Mouse (Mus musculus) kidney, embryonic 15.5 days (tissue): ENCODE measurements around the gene Rcsd1. TPM values are rescaled to one million over a fixed set of nuclear protein-coding genes. Genes with fewer than 3 reads are reported as not detected.

Source experiments
- ATAC-seq: fragments of 200-750 bp; cut with Nextera tagmentation; replicated peaks from 2 replicates; pipeline ENCODE4 v1.8.0; 2017; ENCODE audit warnings: moderate TSS enrichment; ENCODE audit not compliant: low FRiP score
- H3K27ac ChIP-seq: fragments of 300-500 bp; sonication (generic); 2 replicates; pipeline ENCODE4 v1.5.1; 2015; ENCODE audit warnings: mild to moderate bottlenecking, inconsistent platforms
- H3K27me3 ChIP-seq: fragments of 300-500 bp; sonication (generic); 2 replicates; pipeline ENCODE4 v1.6.1; 2015; ENCODE audit warnings: inconsistent platforms
- H3K36me3 ChIP-seq: fragments of 300-500 bp; sonication (generic); 2 replicates; pipeline ENCODE4 v1.6.1; 2015; ENCODE audit warnings: inconsistent platforms
- H3K4me1 ChIP-seq: fragments of 300-500 bp; sonication (generic); 2 replicates; pipeline ENCODE4 v1.6.1; 2015; ENCODE audit warnings: inconsistent platforms
- H3K4me2 ChIP-seq: fragments of 300-500 bp; sonication (generic); 2 replicates; pipeline ENCODE4 v1.6.1; 2015; ENCODE audit warnings: moderate library complexity, mild to moderate bottlenecking, inconsistent platforms
- H3K4me3 ChIP-seq: fragments of 300-500 bp; sonication (generic); replicated peaks from 2 replicates; pipeline ENCODE4 v1.5.1; 2015; ENCODE audit warnings: mild to moderate bottlenecking, inconsistent platforms
- H3K9ac ChIP-seq: fragments of 300-500 bp; sonication (generic); 2 replicates; pipeline ENCODE4 v1.6.1; 2015; ENCODE audit warnings: mild to moderate bottlenecking, inconsistent platforms
- H3K9me3 ChIP-seq: fragments of 300-500 bp; sonication (generic); replicated peaks from 2 replicates; pipeline ENCODE4 v1.6.1; 2016; ENCODE audit warnings: inconsistent platforms
- WGBS: fragments of 180-500 bp; shearing (Covaris S2); methylation state at CpG from one replicate; pipeline ENCODE4 v1.1.7; 2015; ENCODE audit warnings: mixed read lengths; 5-methylcytosine and 5-hydroxymethylcytosine counted together
- polyA plus RNA-seq: library from polyadenylated mRNA; unstranded; fragments of >200 nt; fragmentation: Nextera tagmentation; extraction: Ambion mirVana; gene quantifications from 2 replicates; pipeline ENCODE4 v1.2.1, GENCODE M21; 2015

The Rcsd1 gene
- polyA plus RNA-seq, 1 experiment from 2014 or later, result 57.8 TPM

DNA sequence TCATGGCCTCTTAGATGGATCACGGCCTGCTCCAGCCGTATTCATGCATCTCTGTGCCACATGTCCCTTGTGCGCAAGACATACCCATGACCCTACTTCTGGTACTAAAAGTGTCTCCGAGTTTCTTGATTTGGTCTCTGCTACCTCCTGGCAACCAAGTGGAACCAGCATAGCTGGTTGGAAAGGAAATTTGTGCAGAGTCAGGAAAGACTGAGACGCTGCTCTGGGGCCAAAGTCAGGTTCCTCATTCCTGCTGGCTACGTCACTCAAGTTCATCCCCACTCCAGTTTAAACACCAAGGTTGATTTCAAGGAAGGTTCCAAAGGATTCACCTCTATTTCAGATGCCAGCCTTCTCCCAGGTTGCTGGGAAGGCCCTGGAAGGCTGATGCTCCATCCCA lies 42.6 kb downstream of the Rcsd1 start:
- Histone ChIP-seq H3K4me3 (no peak overlapping the region), H3K4me1 (peaks cover 63% of the 10 kb centered on the region), H3K9me3 (no peaks in the 10 kb centered on the region), H3K4me2 (no peak overlapping the region), H3K27ac (peak overlapping the region; percentile 54; the same call in 1 of the 2 replicates), H3K36me3 (peaks cover 14% of the 10 kb centered on the region; the same call in 1 of the 2 replicates), H3K27me3 (no peaks in the 10 kb centered on the region), H3K9ac (no peak overlapping the region)
- ATAC-seq, result no peak
- WGBS, result 85% methylated on average over 6 of the region's 6 CpGs

- Histone ChIP-seq H3K9me3 (no peaks in the 10 kb centered on the region), H3K27ac (no peak overlapping the region), H3K4me1 (peaks cover 67% of the 10 kb centered on the region), H3K4me2 (no peak overlapping the region), H3K36me3 (peaks cover 19% of the 10 kb centered on the region; the same call in 1 of the 2 replicates), H3K9ac (no peak overlapping the region), H3K4me3 (no peak overlapping the region), H3K27me3 (no peaks in the 10 kb centered on the region)
- whole genome bisulfite sequencing, result 59% methylated on average over 5 of the region's 5 CpGs
- no peak for ATAC-seq
Observed at GRCm38 (mm10) chr1:165665758-165666157, 43.8 kb downstream of the Rcsd1 start.

GRCm38 (mm10) chr1:165663277-165663676 lies 46.3 kb downstream of the Rcsd1 start:
- Histone ChIP-seq H3K4me2 (no peak overlapping the region), H3K4me3 (no peak overlapping the region), H3K9me3 (no peaks in the 10 kb centered on the region), H3K27ac (peak overlapping the region; percentile 76), H3K9ac (no peak overlapping the region), H3K4me1 (peaks cover 49% of the 10 kb centered on the region), H3K27me3 (no peaks in the 10 kb centered on the region), H3K36me3 (peaks cover 34% of the 10 kb centered on the region)
- WGBS, result 70% methylated on average over 16 of the region's 16 CpGs
- ATAC-seq, result no peak

DNA sequence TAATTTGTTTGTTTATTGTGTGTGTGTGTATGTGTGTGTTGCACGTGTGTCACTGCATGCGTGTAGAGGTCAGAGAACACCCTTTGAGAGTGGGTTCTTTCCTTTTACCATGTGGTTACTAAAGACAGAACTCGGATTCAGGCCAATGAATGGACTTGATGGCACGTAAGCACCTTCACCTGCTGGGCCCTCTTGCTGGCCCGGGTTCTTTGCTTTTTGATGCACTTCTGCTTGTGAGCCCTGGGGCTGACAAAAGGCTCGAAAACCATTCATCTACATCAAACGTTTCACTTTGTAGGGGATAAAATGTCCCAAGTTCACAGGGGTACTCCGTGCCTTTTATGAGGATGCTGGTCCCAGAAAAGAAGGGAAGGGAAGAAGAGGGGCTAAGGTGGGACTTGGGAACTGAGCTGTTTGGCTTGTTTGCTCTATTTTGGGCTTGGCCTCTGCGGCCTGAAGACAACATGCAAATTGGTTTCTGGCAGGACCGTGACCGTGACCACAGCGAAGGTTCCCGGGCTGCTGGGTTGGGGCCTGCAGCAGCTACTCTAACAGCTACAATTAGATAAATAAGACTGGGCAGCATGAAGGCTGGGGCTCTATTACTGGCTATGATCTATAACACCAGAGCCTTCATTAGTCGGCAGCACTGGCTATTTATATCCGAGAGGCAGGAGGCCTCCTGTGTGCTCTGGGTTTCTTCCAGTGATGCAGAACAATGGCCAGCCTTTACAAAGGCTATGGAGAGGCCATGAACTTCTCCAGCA lies 46.9 kb downstream of the Rcsd1 start:
- WGBS, result 45% methylated on average over 15 of the region's 15 CpGs
- H3K9me3 ChIP-seq, result no peaks in the 10 kb centered on the region
- H3K27ac ChIP-seq, result peak overlapping the region; percentile 76
- no peak overlapping the region for H3K4me3 ChIP-seq
- H3K9ac ChIP-seq, result no peak overlapping the region
- peaks cover 42% of the 10 kb centered on the region for H3K4me1 ChIP-seq
- peaks cover 41% of the 10 kb centered on the region for H3K36me3 ChIP-seq
- H3K27me3 ChIP-seq, result no peaks in the 10 kb centered on the region
- H3K4me2 ChIP-seq, result no peak overlapping the region
- 0 out of 2 replicates have a peak, but pooled peaks have one; percentile 26 for ATAC-seq

DNA sequence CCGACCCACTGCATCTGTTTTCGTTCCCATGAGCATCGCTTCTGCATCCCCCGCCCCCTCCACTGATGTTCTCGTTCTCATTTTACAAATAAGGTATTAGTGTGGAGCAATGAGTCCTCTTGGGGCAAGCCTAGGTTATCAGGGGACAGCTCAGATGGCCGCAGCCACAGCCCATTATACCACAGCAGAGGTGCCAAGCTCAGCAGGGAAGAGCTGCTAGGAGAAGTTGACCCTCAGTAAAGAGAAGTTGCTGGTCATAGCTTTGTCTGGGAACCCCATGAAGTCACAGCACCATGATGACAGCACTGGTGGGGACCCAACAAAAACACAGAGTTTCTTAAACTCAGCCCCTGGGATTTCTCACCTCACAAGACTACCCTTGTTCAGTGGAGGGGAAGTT lies 47.8 kb downstream of the Rcsd1 start:
- H3K4me1 ChIP-seq, result peaks cover 36% of the 10 kb centered on the region
- no peak overlapping the region for H3K4me2 ChIP-seq
- no peaks in the 10 kb centered on the region for H3K9me3 ChIP-seq
- WGBS, result 76% methylated on average over 6 of the region's 6 CpGs
- no peak overlapping the region for H3K27ac ChIP-seq
- no peaks in the 10 kb centered on the region for H3K27me3 ChIP-seq
- H3K36me3 ChIP-seq, result peaks cover 47% of the 10 kb centered on the region
- ATAC-seq, result no peak
- H3K4me3 ChIP-seq, result no peak overlapping the region
- H3K9ac ChIP-seq, result no peak overlapping the region

DNA sequence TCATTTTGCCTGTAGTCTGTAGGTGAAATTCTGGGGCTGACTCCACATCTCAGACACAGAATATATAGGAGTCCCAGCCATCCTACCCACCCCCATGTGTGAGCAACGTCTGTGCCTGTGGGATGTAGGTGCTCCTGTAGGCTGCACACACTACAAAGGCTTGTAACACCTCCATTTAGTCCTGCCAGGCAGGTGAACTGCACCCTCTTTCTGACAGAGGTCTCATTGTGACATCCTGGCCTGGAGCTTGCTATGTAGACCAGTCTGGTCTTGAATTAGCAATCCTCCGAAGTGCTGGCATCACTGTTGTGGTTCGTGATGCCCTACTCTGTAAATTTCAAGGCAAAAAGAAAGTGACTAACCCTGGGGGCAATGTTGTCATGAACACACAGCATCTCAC lies 48.4 kb downstream of the Rcsd1 start:
- 61% methylated on average over 3 of the region's 3 CpGs for WGBS
- Histone ChIP-seq H3K9ac (no peak overlapping the region), H3K4me1 (peaks cover 36% of the 10 kb centered on the region), H3K27ac (no peak overlapping the region), H3K27me3 (no peaks in the 10 kb centered on the region), H3K9me3 (no peaks in the 10 kb centered on the region), H3K4me3 (no peak overlapping the region), H3K36me3 (peaks cover 52% of the 10 kb centered on the region), H3K4me2 (no peak overlapping the region)
- no peak for ATAC-seq

GRCm38 (mm10) chr1:165660774-165661173 lies 48.8 kb downstream of the Rcsd1 start:
- no peak overlapping the region for H3K9ac ChIP-seq
- peaks cover 34% of the 10 kb centered on the region for H3K4me1 ChIP-seq
- no peak for ATAC-seq
- no peak overlapping the region for H3K4me3 ChIP-seq
- peaks cover 53% of the 10 kb centered on the region for H3K36me3 ChIP-seq
- no peaks in the 10 kb centered on the region for H3K27me3 ChIP-seq
- no peak overlapping the region for H3K4me2 ChIP-seq
- H3K9me3 ChIP-seq, result no peaks in the 10 kb centered on the region
- 18% methylated on average over 4 of the region's 4 CpGs for WGBS
- H3K27ac ChIP-seq, result no peak overlapping the region

DNA sequence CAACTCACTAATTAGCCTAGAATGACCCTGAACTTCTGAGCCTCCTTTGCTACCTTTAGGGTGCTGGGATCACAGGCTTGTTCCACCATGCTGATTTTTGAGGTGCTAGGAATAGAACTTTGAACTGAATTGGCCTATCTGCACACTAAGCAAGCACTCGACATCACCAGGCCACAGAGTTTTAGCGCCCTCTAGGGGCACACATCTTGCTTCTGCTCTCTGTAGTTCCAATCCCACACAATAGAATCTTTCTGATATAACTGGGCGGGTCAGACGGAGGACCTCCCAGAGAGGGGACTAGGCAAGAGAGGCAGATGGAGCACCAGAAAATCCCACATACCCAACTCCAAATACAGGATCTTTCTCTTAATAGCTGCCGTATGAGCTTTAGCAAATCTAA lies 51.0 kb downstream of the Rcsd1 start:
- no peak overlapping the region for H3K4me2 ChIP-seq
- H3K27ac ChIP-seq, result no peak overlapping the region
- 53% methylated on average over 5 of the region's 5 CpGs for WGBS
- H3K36me3 ChIP-seq, result peaks cover 69% of the 10 kb centered on the region
- no peak overlapping the region for H3K9ac ChIP-seq
- H3K27me3 ChIP-seq, result no peaks in the 10 kb centered on the region
- ATAC-seq, result no peak
- peaks cover 40% of the 10 kb centered on the region for H3K4me1 ChIP-seq
- H3K9me3 ChIP-seq, result no peaks in the 10 kb centered on the region
- H3K4me3 ChIP-seq, result no peak overlapping the region

DNA sequence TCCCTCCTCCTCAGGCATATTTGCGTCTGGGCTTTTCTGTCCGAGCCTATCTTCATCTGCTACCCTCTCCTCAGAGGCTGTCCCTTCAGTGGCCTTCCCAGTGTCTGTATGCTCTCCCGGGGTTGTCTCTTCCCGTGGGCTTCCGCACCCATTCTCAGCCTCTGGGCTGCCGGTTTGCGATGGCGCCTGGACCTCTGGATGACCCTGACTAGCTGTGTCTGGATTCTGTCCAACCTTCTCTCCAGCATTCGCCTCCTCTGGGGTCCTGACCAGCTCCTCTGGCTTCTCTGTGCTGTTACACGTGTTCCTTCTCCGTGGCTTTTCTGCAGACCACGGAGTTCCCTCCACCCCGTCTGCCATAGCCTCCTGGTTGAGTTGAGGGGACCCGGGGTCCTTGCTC lies 54.1 kb downstream of the Rcsd1 start:
- H3K4me3 ChIP-seq, result no peak overlapping the region
- no peaks in the 10 kb centered on the region for H3K9me3 ChIP-seq
- H3K36me3 ChIP-seq, result peaks cover 76% of the 10 kb centered on the region
- peaks cover 34% of the 10 kb centered on the region for H3K4me1 ChIP-seq
- WGBS, result 61% methylated on average over 14 of the region's 14 CpGs
- ATAC-seq, result no peak
- no peaks in the 10 kb centered on the region for H3K27me3 ChIP-seq
- H3K9ac ChIP-seq, result no peak overlapping the region
- H3K4me2 ChIP-seq, result no peak overlapping the region
- 0 out of 2 replicates have a peak overlapping the region, but pooled peaks have one; percentile 32 for H3K27ac ChIP-seq

DNA sequence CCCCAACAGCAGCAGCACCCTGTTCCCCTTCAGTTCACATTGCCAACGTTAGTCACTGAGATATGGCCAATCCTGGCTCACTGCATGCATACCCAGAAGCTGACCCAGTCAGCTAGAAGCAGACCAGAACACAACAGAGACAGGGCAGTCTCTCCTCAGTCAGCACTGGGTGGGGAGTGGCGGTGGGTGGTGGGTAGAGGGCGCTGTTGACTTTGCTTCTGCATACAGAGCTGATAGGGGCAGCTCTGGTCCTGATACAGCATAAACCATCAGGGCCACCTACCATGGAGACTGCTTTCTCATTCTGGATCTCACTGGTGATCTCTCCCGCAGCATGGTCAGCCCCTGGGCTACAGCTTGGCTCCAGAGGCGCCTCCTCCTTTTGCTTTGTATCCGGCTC lies 54.5 kb downstream of the Rcsd1 start:
- Histone ChIP-seq H3K9ac (no peak overlapping the region), H3K27ac (0 out of 2 replicates have a peak overlapping the region, but pooled peaks have one; percentile 32), H3K4me3 (no peak overlapping the region), H3K36me3 (peaks cover 76% of the 10 kb centered on the region), H3K4me2 (no peak overlapping the region), H3K27me3 (no peaks in the 10 kb centered on the region), H3K4me1 (peaks cover 34% of the 10 kb centered on the region), H3K9me3 (no peaks in the 10 kb centered on the region)
- WGBS, result 72% methylated on average over 6 of the region's 6 CpGs
- 0 out of 2 replicates have a peak, but pooled peaks have one; percentile 30 for ATAC-seq

DNA sequence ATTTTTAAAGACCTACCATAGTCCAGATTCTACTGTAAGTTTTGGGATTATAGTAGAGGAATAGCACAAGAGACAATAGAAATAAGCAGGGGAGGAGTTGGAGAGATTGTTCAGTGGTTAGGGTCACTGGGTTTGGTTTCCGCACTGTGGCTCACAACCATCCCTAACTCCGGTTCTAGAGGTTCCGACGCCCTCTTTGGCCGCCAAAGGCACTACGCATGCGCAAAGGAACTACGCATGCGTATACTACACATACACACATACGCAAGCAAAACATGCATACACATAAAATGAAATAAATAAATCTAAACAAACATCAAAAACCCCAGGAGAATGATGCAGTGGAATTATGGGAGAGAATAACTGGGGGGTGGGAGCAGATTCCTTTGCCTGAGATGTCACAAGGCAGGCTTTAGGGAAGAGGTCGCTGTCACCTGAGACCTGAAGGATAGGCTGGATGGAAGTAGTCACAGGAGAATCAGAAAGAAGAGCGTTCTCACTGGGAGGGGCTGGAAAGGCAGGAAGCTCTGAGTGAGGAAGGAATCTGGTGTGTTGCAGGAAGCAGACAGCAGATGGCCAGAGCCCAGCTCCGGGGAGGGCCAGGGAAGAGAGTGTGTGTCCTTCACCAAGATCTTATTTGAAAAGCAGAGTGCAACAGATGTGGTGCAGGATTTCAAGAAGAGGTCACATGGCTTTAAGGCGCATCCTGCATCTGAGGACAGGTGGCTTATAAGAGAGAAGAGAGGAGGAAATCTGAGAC lies 56.3 kb downstream of the Rcsd1 start:
- Histone ChIP-seq H3K4me3 (no peak overlapping the region), H3K36me3 (peaks cover 82% of the 10 kb centered on the region), H3K9me3 (no peaks in the 10 kb centered on the region), H3K9ac (no peak overlapping the region), H3K4me1 (peaks cover 31% of the 10 kb centered on the region), H3K4me2 (no peak overlapping the region), H3K27me3 (no peaks in the 10 kb centered on the region), H3K27ac (peak overlapping the region; percentile 57; the same call in 1 of the 2 replicates)
- 75% methylated on average over 14 of the region's 14 CpGs for WGBS
- ATAC-seq, result peak; percentile 74

DNA sequence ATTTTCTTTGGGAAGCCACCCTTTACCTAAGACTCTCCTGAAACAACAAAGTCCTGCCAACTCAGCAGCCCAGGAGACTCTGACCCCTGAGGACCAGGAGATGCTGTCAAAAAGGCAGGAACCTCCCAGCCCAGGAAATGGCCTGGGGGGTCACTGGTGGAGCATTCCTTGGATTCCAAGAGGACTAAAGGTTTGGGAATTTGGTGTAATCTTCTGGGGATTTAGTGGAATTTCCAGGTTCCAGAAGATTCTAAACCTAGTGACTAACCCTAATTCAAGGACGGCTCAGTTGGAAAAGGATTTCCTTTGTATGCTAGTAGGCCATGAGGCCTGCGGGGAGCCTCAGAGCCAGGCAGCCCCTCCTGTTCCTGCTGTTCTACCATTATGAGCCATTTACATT lies 57.0 kb downstream of the Rcsd1 start:
- Histone ChIP-seq H3K27me3 (no peaks in the 10 kb centered on the region), H3K9me3 (no peaks in the 10 kb centered on the region), H3K4me3 (no peak overlapping the region), H3K27ac (no peak overlapping the region), H3K9ac (no peak overlapping the region), H3K36me3 (peaks cover 80% of the 10 kb centered on the region), H3K4me1 (peaks cover 31% of the 10 kb centered on the region), H3K4me2 (no peak overlapping the region)
- no peak for ATAC-seq
- 70% methylated on average over 2 of the region's 2 CpGs for WGBS
